Mouse (Mus musculus) intestine, embryonic 16.5 days (tissue): ENCODE measurements at regions not wholly inside any gene's neighbourhood (a gene's known extent, or its start where the extent isn't known, plus 50 kb on each side); places are given as distances from the start of the nearest gene placed in this dataset.
"Not testable (repeated sequence)": the region's sequence is repeated elsewhere in the genome, so short reads cannot be mapped to it uniquely, and the experiment has no call there.

ENCODE experiments used
- ATAC-seq: fragments of 200-750 bp; cut with Nextera tagmentation; 2 replicates; pipeline ENCODE4 v1.8.0; 2017; ENCODE audit warnings: moderate TSS enrichment, moderate library complexity
- H3K27ac ChIP-seq: fragments of 300-500 bp; sonication (generic); 2 replicates; pipeline ENCODE4 v1.5.1; 2014; ENCODE audit warnings: mild to moderate bottlenecking, low read length
- H3K27me3 ChIP-seq: fragments of 300-500 bp; sonication (generic); replicated peaks from 2 replicates; pipeline ENCODE4 v1.6.1; 2014; ENCODE audit warnings: low read length, control low read depth, mixed read lengths; ENCODE audit not compliant: control insufficient read depth, insufficient read depth
- H3K36me3 ChIP-seq: fragments of 300-500 bp; sonication (generic); 2 replicates; pipeline ENCODE4 v1.6.1; 2014; ENCODE audit warnings: low read length, control low read depth; ENCODE audit not compliant: control insufficient read depth, insufficient read depth
- H3K4me1 ChIP-seq: fragments of 300-500 bp; sonication (generic); 2 replicates; pipeline ENCODE4 v1.6.1; 2014; ENCODE audit warnings: low read length, control low read depth, mixed read lengths; ENCODE audit not compliant: control insufficient read depth, insufficient read depth
- H3K4me2 ChIP-seq: fragments of 300-500 bp; sonication (generic); 2 replicates; pipeline ENCODE4 v1.6.1; 2014; ENCODE audit warnings: low read depth, low read length, control low read depth
- H3K4me3 ChIP-seq: fragments of 300-500 bp; sonication (generic); 2 replicates; pipeline ENCODE4 v1.5.1; 2014; ENCODE audit warnings: mild to moderate bottlenecking, low read length
- H3K9ac ChIP-seq: fragments of 300-500 bp; sonication (generic); 2 replicates; pipeline ENCODE4 v1.6.1; 2014; ENCODE audit warnings: low read depth, low read length
- H3K9me3 ChIP-seq: fragments of 300-500 bp; sonication (generic); 2 replicates; pipeline ENCODE4 v1.6.1; 2016; ENCODE audit warnings: low read length, control low read depth; ENCODE audit not compliant: control insufficient read depth
- WGBS: fragments of 180-500 bp; shearing (Covaris S2); extraction: QIAGEN DNeasy Blood & Tissue Kit; methylation state at CpG from one replicate; pipeline ENCODE4 v1.1.7; 2014; 5-methylcytosine and 5-hydroxymethylcytosine counted together

GRCm38 (mm10) chr1:47646681-47647080, 754.0 kb upstream of the Slc39a10 start:
- H3K4me3 ChIP-seq: no peak overlapping the region
- H3K27ac ChIP-seq: no peak overlapping the region
- H3K27me3 ChIP-seq: no peaks in the 10 kb centered on the region
- no peaks in the 10 kb centered on the region for H3K4me1 ChIP-seq
- ATAC-seq: no peak
- no peaks in the 10 kb centered on the region for H3K36me3 ChIP-seq
- 71% methylated on average over 4 of the region's 4 CpGs for WGBS
- H3K9me3 ChIP-seq: no peaks in the 10 kb centered on the region
- no peak overlapping the region for H3K4me2 ChIP-seq
- no peak overlapping the region for H3K9ac ChIP-seq

GRCm38 (mm10) chr1:47606597-47606996, 713.9 kb upstream of the Slc39a10 start:
- Histone ChIP-seq H3K9ac (no peak overlapping the region), H3K27me3 (no peaks in the 10 kb centered on the region), H3K4me1 (no peaks in the 10 kb centered on the region), H3K4me2 (no peak overlapping the region), H3K27ac (no peak overlapping the region), H3K9me3 (no peaks in the 10 kb centered on the region), H3K4me3 (no peak overlapping the region), H3K36me3 (no peaks in the 10 kb centered on the region)
- ATAC-seq: no peak
- 71% methylated on average over 4 of the region's 4 CpGs for WGBS

- H3K4me1 ChIP-seq: no peaks in the 10 kb centered on the region
- no peaks in the 10 kb centered on the region for H3K9me3 ChIP-seq
- H3K36me3 ChIP-seq: no peaks in the 10 kb centered on the region
- no peaks in the 10 kb centered on the region for H3K27me3 ChIP-seq
- H3K4me2 ChIP-seq: peak overlapping the region; percentile 4; the same call in 1 of the 2 replicates
- ATAC-seq: peak; percentile 83
- no peak overlapping the region for H3K9ac ChIP-seq
- WGBS: 51% methylated on average over 2 of the region's 2 CpGs
- H3K4me3 ChIP-seq: 0 out of 2 replicates have a peak overlapping the region, but pooled peaks have one; percentile 12
- H3K27ac ChIP-seq: peak overlapping the region; percentile 89
Measured at GRCm38 (mm10) chr1:47603989-47604360, 711.3 kb upstream of the Slc39a10 start.

DNA sequence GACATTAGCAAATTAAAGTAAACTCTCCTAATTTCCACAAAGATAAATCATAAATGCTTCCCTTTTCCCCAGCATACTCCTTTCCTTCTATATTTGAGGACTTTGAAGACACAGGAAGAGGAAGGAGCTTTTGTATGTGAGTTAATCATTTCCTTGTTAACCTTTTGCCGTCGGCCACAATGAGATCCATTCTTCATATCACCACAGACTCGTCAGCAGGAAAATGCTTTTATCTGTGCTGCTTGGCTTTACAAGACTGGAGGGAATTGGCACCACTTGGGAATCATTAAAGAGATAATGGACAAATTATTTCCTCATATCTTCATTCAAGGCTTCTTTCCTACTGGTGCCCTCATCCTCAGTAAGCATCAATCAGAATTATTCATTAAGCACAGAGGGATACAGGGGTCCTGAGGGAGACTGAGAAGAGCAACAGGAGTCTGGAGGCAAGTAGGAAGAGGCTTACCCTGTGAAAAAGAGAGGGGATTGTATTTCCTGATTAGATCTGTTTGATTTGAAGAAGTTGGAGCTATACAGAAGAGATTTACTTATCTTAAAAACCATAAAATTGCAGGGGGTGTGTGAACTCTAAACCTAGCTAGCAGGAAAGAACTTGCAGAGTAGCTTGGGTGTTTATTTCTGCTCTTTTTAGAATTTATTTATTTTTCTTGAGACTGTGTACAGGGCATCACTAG, 710.8 kb upstream of the Slc39a10 start:
- Histone ChIP-seq H3K4me3 (no peak overlapping the region), H3K9me3 (no peaks in the 10 kb centered on the region), H3K27me3 (no peaks in the 10 kb centered on the region), H3K4me1 (no peaks in the 10 kb centered on the region), H3K4me2 (0 out of 2 replicates have a peak overlapping the region, but pooled peaks have one; percentile 4), H3K36me3 (no peaks in the 10 kb centered on the region), H3K27ac (peak overlapping the region; percentile 89), H3K9ac (no peak overlapping the region)
- ATAC-seq: peak; percentile 96
- 17% methylated on average over 3 of the region's 3 CpGs for WGBS

- not testable (repeated sequence) for H3K9ac ChIP-seq
- 81% methylated on average over 2 of the region's 4 CpGs for WGBS
Measured at GRCm38 (mm10) chr1:47593641-47594040, 701.0 kb upstream of the Slc39a10 start.

GRCm38 (mm10) chr1:47545606-47546005, 653.0 kb upstream of the Slc39a10 start:
- no peak overlapping the region for H3K4me3 ChIP-seq
- no peaks in the 10 kb centered on the region for H3K9me3 ChIP-seq
- no peaks in the 10 kb centered on the region for H3K4me1 ChIP-seq
- H3K27me3 ChIP-seq: no peaks in the 10 kb centered on the region
- peak; percentile 94 for ATAC-seq
- no peak overlapping the region for H3K9ac ChIP-seq
- H3K27ac ChIP-seq: no peak overlapping the region
- 33% methylated on average over 1 of the region's 1 CpGs for WGBS
- H3K4me2 ChIP-seq: no peak overlapping the region
- H3K36me3 ChIP-seq: no peaks in the 10 kb centered on the region

More at GRCm38 (mm10) chr1:47593641-47594040, 701.0 kb upstream of the Slc39a10 start:
- H3K9me3 ChIP-seq, H3K4me2 ChIP-seq, H3K4me3 ChIP-seq, H3K27me3 ChIP-seq, H3K27ac ChIP-seq, H3K36me3 ChIP-seq, ATAC-seq, H3K4me1 ChIP-seq: not testable (repeated sequence)

DNA sequence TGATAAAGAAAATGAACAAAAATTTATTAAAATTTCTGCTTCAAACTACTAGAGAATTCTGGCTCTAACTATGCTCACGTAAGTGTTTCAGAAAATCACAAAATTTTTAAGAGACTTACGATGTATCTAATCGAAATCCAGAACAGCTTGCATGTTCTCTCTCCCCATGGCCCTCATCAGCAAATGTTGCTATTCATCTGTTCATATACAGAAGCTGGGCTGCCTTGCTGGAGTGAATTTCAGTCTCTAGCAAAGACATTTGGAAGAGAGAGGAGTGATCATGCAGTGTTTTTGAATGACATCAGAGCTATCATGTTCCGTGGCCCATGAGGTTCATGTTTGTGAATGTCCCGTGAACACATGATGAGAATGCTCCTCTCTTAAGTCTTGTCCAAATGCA, 618.8 kb upstream of the Slc39a10 start:
- Histone ChIP-seq H3K27ac (no peak overlapping the region), H3K9me3 (no peaks in the 10 kb centered on the region), H3K4me2 (no peak overlapping the region), H3K27me3 (no peaks in the 10 kb centered on the region), H3K4me1 (no peaks in the 10 kb centered on the region), H3K9ac (no peak overlapping the region), H3K36me3 (no peaks in the 10 kb centered on the region), H3K4me3 (no peak overlapping the region)
- WGBS: 91% methylated on average over 5 of the region's 5 CpGs
- ATAC-seq: no peak

- H3K9me3 ChIP-seq: no peaks in the 10 kb centered on the region
- no peaks in the 10 kb centered on the region for H3K4me1 ChIP-seq
- H3K9ac ChIP-seq: no peak overlapping the region
- H3K27ac ChIP-seq: no peak overlapping the region
- H3K4me2 ChIP-seq: no peak overlapping the region
- H3K4me3 ChIP-seq: no peak overlapping the region
- no peaks in the 10 kb centered on the region for H3K27me3 ChIP-seq
- no peak for ATAC-seq
- no peaks in the 10 kb centered on the region for H3K36me3 ChIP-seq
Measured at GRCm38 (mm10) chr1:47507801-47508200, 615.1 kb upstream of the Slc39a10 start.

DNA sequence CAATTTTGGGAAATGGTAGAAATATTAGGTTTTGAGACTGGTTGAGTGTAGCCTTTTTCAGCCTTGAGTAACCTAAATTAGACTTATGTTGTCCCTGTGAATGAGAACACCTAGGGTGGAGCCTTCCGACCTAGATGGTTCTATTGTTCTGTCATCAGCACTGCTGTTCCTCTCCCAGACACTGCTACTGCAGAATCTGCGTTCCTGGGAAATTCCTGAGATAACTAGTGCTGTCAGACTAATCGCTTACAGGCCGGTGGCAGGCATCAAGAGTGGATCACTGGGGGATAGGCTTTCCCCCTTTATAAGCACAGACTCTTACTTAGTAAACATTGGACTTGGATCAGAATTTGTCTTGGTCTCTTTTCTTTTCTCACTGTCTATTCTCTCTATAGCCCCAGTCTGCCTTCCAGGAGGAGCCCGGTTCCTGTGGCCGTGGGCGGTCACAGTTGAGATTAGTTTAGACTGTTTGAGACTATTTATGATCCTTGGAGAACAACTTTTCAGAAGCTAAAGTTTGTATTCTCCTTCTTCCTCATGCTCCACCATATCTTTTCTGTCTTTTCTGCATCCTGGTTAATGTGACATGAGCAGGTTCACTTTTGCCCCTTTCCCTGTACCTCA, 596.0 kb upstream of the Slc39a10 start:
- WGBS: 49% methylated on average over 7 of the region's 7 CpGs
- no peaks in the 10 kb centered on the region for H3K4me1 ChIP-seq
- no peak overlapping the region for H3K4me2 ChIP-seq
- no peak overlapping the region for H3K4me3 ChIP-seq
- no peaks in the 10 kb centered on the region for H3K27me3 ChIP-seq
- no peaks in the 10 kb centered on the region for H3K36me3 ChIP-seq
- H3K9me3 ChIP-seq: no peaks in the 10 kb centered on the region
- no peak overlapping the region for H3K9ac ChIP-seq
- no peak for ATAC-seq
- H3K27ac ChIP-seq: no peak overlapping the region

DNA sequence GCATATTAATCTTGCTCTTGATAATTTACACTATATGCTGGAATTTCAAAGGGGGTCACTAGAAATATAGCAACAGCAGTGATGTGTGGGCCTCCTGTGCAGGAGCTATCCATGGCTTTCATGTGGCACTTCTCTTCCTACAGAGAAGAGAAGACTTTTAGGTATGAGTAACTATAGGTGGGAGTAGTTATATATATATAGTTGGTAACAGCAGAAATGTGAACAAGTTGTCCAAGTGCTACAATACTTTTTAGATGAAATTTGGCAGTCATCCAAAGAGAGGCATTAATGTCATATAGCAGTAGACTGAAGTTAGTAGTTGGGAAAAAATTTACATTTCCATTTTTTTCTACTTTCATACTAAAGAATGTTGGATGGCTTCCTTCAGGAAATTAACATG, 593.4 kb upstream of the Slc39a10 start:
- H3K4me1 ChIP-seq: no peaks in the 10 kb centered on the region
- no peak overlapping the region for H3K4me3 ChIP-seq
- H3K27ac ChIP-seq: no peak overlapping the region
- no peak overlapping the region for H3K4me2 ChIP-seq
- H3K9ac ChIP-seq: no peak overlapping the region
- no peaks in the 10 kb centered on the region for H3K27me3 ChIP-seq
- H3K36me3 ChIP-seq: no peaks in the 10 kb centered on the region
- ATAC-seq: no peak
- H3K9me3 ChIP-seq: no peaks in the 10 kb centered on the region
